Mouse (Mus musculus) embryonic facial prominence, embryonic 10.5 days (tissue): ENCODE data around the gene Ccdc127. TPM values are rescaled to one million over a fixed set of nuclear protein-coding genes. Genes with fewer than 3 reads are reported as not detected.

Experiments
- DNase-seq: peaks from one replicate; pipeline ENCODE4 v3.0.0-alpha.2; 2017; ENCODE audit warnings: low spot score
- H3K27ac ChIP-seq: fragments of 300-500 bp; sonication (generic); replicated peaks from 2 replicates; pipeline ENCODE4 v1.5.1; 2016; ENCODE audit warnings: mild to moderate bottlenecking
- H3K27me3 ChIP-seq: fragments of 300-500 bp; sonication (generic); replicated peaks from 2 replicates; pipeline ENCODE4 v1.6.1; 2016; ENCODE audit warnings: low read depth, mild to moderate bottlenecking; ENCODE audit not compliant: poor library complexity, severe bottlenecking
- H3K36me3 ChIP-seq: fragments of 300-500 bp; sonication (generic); replicated peaks from 2 replicates; pipeline ENCODE4 v1.6.1; 2016; ENCODE audit warnings: mild to moderate bottlenecking, moderate library complexity
- H3K4me1 ChIP-seq: fragments of 300-500 bp; sonication (generic); 2 replicates; pipeline ENCODE4 v1.6.1; 2016
- H3K4me3 ChIP-seq: fragments of 300-500 bp; sonication (generic); 2 replicates; pipeline ENCODE4 v1.5.1; 2016; ENCODE audit warnings: mild to moderate bottlenecking, moderate library complexity
- H3K9me3 ChIP-seq: fragments of 300-500 bp; sonication (generic); 2 replicates; pipeline ENCODE4 v1.6.1; 2016; ENCODE audit warnings: mild to moderate bottlenecking
- WGBS: fragments of 180-500 bp; shearing (Covaris S2); methylation state at CpG from one replicate; pipeline ENCODE4 v1.1.7; 2016; 5-methylcytosine and 5-hydroxymethylcytosine counted together
- polyA plus RNA-seq: library from polyadenylated mRNA; unstranded; fragments of >200 nt; fragmentation: Nextera tagmentation; extraction: Ambion mirVana; gene quantifications from 2 replicates; pipeline ENCODE4 v1.2.1, GENCODE M21; 2016

Gene Ccdc127
- polyA plus RNA-seq, 1 experiment from 2014 or later = 59.1 TPM

DNA sequence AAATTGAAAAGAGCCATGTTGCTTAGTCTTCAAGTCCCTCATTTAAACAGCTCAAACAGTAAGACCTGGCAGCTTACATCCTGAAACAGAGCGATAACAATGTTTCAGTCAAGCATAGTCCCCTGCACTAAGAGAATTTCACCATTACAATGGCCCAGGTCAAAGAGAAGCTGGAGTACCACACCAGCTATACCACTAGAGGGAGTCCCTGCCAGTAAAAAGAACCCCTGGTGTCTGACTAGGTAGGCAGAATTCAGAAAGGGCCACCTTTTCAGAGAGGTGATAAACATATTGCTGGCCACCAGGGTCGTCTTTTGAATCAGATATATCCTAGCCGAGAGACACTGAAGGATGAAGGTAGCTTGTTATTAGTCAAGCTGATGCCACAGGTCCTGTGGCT is 9.1 kb upstream of the Ccdc127 start:
- H3K9me3 ChIP-seq = no peaks in the 10 kb centered on the region
- H3K4me1 ChIP-seq = no peaks in the 10 kb centered on the region
- no peak overlapping the region for H3K4me3 ChIP-seq
- no peak overlapping the region for H3K27ac ChIP-seq
- WGBS = 58% methylated on average over 3 of the region's 3 CpGs
- H3K36me3 ChIP-seq = peaks cover 82% of the 10 kb centered on the region
- H3K27me3 ChIP-seq = no peaks in the 10 kb centered on the region
- DNase-seq = peak; percentile 26

DNA sequence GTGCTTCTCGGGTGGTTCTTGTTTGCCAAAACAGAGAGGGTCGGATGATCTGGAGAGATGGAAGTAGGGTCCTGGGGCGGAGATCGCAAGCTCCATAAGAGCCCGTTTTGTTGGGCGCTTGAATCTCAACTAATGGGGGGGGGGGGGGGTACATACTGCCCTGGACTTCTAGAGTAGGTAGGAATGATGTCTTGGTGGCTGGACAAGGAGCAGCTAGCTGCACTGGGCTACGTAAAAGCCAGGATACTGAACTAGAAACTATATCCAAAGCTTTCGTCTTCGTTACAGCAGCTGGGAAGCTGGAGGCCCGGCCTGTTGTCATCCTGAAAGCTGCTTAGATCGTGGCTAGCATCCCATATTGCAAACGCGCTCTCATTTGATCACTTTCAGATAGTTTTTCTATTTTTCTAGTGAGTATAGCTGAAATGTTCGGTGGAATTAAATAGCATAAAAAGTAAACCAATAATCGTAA is 362 bp downstream of the Ccdc127 start:
- Histone ChIP-seq H3K36me3 (peaks cover 33% of the 10 kb centered on the region), H3K27ac (peak overlapping the region; percentile 97), H3K4me3 (peak overlapping the region; percentile 84), H3K4me1 (peaks cover 21% of the 10 kb centered on the region), H3K27me3 (no peaks in the 10 kb centered on the region), H3K9me3 (no peaks in the 10 kb centered on the region)
- DNase-seq = no peak
- 2% methylated on average over 15 of the region's 15 CpGs for WGBS

DNA sequence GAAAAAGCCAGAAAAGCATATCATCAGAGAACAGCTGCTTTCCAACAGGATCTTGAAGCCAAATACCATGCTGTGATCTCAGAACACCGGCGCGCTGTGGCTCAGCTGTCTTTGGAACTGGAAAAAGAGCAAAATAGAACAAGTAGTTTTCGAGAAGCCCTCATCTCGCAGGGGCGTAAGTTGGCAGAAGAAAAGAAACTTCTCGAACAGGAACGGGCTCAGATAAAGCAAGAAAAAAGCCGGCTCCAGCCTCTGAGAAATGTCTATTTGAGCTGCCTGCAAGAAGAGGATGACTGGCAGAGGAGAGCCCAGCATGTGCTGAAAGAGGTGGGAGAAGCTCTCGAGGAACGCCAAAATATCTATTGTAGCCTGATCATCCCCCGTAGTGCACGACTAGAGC is 6.4 kb downstream of the Ccdc127 start:
- Histone ChIP-seq H3K4me3 (no peak overlapping the region), H3K27me3 (no peaks in the 10 kb centered on the region), H3K4me1 (no peaks in the 10 kb centered on the region), H3K27ac (no peak overlapping the region), H3K9me3 (no peaks in the 10 kb centered on the region), H3K36me3 (peaks cover 94% of the 10 kb centered on the region)
- DNase-seq = no peak
- 95% methylated on average over 13 of the region's 13 CpGs for WGBS

DNA sequence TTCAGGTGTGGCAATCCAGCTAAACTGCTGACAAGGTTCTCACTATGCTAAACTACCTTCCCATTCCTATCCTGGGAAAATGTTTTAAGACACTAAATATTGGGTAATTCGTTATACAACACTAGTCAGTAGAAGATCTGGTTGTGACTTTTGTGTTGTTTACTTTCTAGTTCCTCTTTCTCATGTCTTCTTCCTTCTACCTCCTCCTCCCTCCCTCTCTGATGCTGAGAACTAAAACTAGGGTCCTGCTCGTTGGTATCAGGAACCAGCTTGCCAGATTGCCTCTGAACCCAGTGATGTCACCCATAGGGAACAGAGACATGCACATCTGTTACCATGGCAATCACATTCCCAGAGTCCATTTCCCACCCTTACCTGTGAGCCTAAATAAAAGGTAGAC is 12.1 kb downstream of the Ccdc127 start:
- no peak for DNase-seq
- Histone ChIP-seq H3K36me3 (peaks cover 62% of the 10 kb centered on the region), H3K27ac (no peak overlapping the region), H3K27me3 (no peaks in the 10 kb centered on the region), H3K4me3 (no peak overlapping the region), H3K4me1 (no peaks in the 10 kb centered on the region), H3K9me3 (no peaks in the 10 kb centered on the region)
- WGBS = 80% methylated on average over 2 of the region's 2 CpGs

DNA sequence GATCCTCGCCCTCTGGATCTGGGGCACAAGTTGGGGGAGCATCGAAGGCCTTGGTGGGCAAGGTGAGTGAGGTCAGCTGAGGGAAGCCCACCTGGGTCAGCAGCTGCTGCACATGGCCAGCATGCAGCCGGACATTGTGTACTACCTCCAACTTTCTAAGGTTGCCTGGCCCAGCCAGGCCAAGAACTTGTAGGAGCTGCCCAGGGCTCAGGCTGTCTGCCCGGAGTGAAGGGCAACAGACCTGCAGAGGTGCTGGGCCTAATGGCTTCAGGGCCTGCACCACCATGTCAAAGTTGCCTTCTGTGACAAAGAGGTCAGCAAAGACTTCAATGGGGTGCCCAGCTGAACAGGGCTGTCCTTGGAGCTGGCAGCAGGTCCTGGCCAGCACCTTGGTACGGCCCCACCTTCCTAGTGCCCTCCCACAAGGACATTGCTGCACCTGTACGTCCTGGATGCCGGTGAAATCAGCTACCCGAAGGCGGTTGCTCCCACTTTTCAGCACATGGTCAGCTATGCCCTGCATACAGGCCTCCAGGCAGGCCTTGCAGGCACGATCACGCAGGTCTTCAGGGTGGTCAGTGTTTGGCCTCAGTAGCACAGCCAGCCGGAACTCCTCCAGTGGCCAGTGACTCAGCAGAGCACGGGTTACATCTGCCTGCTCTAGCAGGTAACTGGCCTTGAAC is 13.2 kb downstream of the Ccdc127 start:
- Histone ChIP-seq H3K27me3 (no peaks in the 10 kb centered on the region), H3K4me1 (no peaks in the 10 kb centered on the region), H3K36me3 (peaks cover 51% of the 10 kb centered on the region), H3K9me3 (no peaks in the 10 kb centered on the region), H3K27ac (no peak overlapping the region), H3K4me3 (no peak overlapping the region)
- WGBS = 90% methylated on average over 13 of the region's 13 CpGs
- DNase-seq = no peak

DNA sequence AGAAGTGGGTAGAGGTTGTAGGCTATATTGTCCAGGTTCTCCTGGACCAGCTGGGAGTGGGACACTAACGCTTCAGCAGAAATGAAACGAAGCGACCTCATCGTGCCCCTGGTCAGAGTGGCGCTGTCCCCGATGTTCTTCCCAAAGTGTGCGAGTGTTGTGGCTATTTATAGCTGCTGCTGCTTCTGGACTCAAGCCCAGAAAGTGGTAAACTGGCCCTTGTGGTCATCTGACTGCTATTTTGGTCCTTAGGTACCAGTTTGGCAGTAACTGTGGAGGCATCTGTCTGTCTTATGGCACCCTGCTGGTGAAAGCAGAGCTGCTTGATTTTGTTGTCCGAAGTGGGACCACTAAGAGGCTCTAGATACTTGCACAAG is 13.7 kb downstream of the Ccdc127 start, which contains the start of gene Lrrc14b:
Gene Lrrc14b, minus strand, starts transcription at position 147 of the 377 bp plus-strand sequence.
- DNase-seq = no peak
- Histone ChIP-seq H3K4me3 (no peak within 1 kb of the TSS), H3K27me3 (no peaks in the 10 kb centered on the region), H3K4me1 (no peaks in the 10 kb centered on the region), H3K36me3 (peaks cover 46% of the 10 kb centered on the region), H3K27ac (no peak within 1 kb of the TSS), H3K9me3 (no peaks in the 10 kb centered on the region)
- WGBS = 88% methylated on average over 8 of the region's 8 CpGs

DNA sequence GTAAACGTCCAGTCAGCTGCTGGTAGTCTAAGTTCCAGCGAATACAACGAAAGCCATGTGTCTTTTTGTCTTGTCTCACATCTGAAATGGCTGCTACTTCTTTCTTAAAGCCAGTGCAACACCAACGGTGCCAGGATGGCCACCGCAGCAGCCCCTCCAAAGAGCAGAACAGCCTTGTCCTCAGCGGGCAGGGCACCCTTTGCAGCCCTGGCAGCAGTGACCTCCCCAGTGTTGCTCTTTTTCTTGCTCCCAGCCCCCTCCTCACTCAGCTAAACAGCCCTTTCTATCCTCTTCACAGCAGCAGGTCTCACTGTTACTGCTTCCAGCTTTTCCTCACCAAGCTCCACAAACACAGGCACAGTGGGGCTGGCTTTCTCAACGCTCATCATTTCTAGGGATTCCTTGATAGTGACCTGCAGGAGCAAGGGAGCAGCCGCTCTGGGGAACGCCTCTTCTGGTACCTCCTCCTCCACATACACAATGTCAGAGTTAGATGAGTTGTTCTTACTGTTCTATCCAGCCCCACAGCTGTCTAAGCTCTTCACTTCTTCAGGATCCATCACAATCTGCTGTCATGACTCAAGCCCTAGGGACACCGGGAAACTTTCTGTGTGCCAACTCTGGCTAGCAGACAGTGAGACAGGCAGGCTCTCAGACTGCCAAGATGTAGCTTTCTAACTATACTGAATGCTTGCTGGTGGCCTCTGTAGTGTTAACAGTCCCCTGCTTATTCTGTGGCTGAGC is 31.6 kb downstream of the Ccdc127 start:
- Histone ChIP-seq H3K4me3 (no peak overlapping the region), H3K4me1 (peaks cover 5% of the 10 kb centered on the region; the same call in 1 of the 2 replicates), H3K9me3 (no peaks in the 10 kb centered on the region), H3K36me3 (no peaks in the 10 kb centered on the region), H3K27me3 (no peaks in the 10 kb centered on the region), H3K27ac (no peak overlapping the region)
- no peak for DNase-seq
- WGBS = 81% methylated on average over 10 of the region's 10 CpGs

DNA sequence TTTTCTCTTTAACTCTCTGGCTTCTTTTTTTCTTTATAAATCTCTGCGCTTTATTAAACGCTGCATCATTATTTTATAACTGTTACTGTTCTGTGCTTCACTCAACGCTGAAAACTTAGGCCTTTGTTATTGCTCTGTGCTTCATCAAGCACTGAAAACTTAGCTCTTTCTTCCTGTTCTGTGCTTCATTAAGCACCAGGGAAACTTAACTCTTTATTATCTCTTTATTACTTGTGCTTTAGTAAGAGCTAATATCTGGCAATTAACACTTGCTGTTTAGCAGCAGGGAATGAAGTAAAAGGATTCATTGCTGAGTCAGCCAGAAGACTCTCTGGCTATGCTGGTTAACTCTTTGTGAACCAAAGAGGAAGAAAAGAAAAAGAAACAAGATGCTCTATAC is 32.2 kb downstream of the Ccdc127 start:
- 75% methylated on average over 3 of the region's 3 CpGs for WGBS

DNA sequence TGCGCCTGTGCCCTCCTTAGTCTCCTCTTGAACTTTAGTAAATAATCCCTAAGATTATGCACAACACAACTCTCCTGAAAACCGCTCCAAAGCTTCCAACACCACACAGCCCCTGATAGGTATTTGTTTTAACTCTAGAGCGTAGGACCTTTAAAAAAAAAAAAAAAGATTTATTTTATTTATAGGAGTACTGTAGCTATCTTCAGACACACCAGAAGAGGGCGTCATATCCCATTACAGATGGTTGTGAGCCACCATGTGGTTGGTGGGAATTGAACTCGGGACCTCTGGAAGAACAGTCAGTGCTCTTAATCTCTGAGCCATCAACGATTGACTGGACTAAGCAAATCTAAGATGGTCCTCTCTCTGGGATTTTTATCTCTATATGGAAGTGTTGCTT is 39.6 kb downstream of the Ccdc127 start:
- Histone ChIP-seq H3K9me3 (no peaks in the 10 kb centered on the region), H3K27ac (no peak overlapping the region), H3K4me3 (peak overlapping the region; percentile 70), H3K4me1 (no peaks in the 10 kb centered on the region), H3K36me3 (no peaks in the 10 kb centered on the region), H3K27me3 (no peaks in the 10 kb centered on the region)
- WGBS = 72% methylated on average over 6 of the region's 6 CpGs
- DNase-seq = no peak

More for the DNA sequence above, 32.2 kb downstream of the Ccdc127 start:
- no peak for DNase-seq
- H3K36me3 ChIP-seq = no peaks in the 10 kb centered on the region
- no peak overlapping the region for H3K4me3 ChIP-seq
- H3K9me3 ChIP-seq = no peaks in the 10 kb centered on the region
- no peaks in the 10 kb centered on the region for H3K27me3 ChIP-seq
- H3K27ac ChIP-seq = no peak overlapping the region
- peaks cover 5% of the 10 kb centered on the region; the same call in 1 of the 2 replicates for H3K4me1 ChIP-seq

DNA sequence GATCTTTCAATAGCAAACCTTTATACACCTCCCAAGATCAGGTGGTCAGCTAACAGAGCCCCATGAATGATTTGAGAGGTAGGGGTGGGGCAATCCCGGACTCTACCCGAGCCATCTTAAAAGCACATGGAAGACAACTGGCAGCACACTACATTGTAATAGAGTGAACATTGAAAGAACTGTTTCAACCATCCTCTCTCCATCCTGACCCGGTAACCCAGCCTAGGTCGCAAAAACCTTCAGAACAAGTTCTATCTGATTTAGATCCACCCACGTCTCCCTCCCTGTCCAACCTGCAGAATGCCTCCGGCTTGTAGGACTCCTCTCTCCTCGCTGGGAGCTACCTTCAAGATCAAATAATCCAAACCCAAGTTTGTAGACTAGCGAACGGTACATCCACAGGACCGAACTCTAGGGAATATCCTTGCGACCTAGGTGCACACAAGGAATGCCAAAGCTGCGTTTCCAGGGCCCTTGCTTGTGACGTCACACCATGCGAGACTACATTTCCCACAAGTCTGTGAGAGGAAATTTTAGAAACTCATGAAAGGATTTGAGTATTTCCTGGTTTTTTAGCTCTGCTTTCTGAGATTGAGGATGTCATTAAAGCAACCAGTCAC is 40.4 kb downstream of the Ccdc127 start, which contains the start of gene Zfp72:
Gene Zfp72, minus strand, starts transcription at position 466 of the 620 bp plus-strand sequence.
- peak within 1 kb of the TSS; percentile 79 for H3K27ac ChIP-seq
- no peaks in the 10 kb centered on the region for H3K36me3 ChIP-seq
- H3K4me3 ChIP-seq = peak within 1 kb of the TSS; percentile 70
- no peaks in the 10 kb centered on the region for H3K27me3 ChIP-seq
- 2% methylated on average over 14 of the region's 14 CpGs for WGBS
- H3K9me3 ChIP-seq = no peaks in the 10 kb centered on the region
- peak; percentile 67 for DNase-seq
- H3K4me1 ChIP-seq = no peaks in the 10 kb centered on the region

DNA sequence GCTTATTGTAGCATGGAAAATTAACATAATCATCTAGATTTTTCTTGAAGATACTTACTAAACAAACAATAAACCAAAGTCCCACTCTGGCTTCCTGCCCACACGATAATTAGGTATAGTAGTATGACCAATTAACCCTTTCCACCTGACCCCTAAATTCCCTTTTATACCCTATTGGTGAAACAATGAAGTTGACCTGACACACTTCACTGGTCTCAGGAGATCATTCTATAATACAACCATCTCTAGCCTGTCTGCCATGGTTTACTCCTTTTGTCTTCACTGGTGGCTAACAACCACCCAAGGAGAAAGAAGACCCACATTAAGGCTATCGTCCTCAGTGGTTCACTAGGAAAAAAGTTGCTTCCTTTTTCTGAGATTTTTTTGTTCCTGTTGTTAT is 41.0 kb downstream of the Ccdc127 start:
- Histone ChIP-seq H3K27me3 (no peaks in the 10 kb centered on the region), H3K4me1 (no peaks in the 10 kb centered on the region), H3K9me3 (no peaks in the 10 kb centered on the region), H3K4me3 (no peak overlapping the region), H3K36me3 (no peaks in the 10 kb centered on the region), H3K27ac (no peak overlapping the region)
- 72% methylated on average over 2 of the region's 2 CpGs for WGBS
- DNase-seq = no peak

DNA sequence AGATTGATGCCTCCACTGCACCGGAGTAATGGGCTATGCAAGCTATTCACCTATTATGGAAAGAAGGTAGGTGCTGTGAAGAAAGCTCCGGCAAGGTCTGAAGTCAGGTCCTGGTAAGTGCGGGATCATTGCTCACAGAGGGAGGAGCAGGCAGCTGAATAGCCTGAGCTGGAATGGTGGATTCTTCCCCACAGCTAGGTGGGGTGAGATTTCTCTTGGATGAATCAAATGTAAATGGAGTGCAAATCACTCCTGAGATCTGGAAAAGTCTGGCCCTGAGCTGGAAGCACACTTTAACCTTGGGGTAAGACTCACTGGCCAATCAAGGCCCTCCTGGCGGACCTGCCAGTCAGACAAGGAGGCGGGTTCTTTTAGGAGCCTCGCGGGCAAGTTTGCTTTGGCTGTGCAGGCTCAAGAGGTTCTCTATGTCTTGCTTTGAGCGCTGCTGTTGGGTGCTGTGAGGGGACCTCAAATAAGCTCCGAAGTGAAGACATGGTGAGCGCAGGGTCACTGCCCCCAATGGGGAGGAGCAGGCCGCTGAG is 49.3 kb downstream of the Ccdc127 start, which contains the start of gene Ftl1-ps1:
Gene Ftl1-ps1, plus strand, starts transcription at position 397 of the 542 bp plus-strand sequence.
- Histone ChIP-seq H3K27ac (no peak within 1 kb of the TSS), H3K9me3 (no peaks in the 10 kb centered on the region), H3K36me3 (no peaks in the 10 kb centered on the region), H3K4me3 (peak within 1 kb of the TSS; percentile 29; the same call in 1 of the 2 replicates), H3K4me1 (0 out of 2 replicates have a peak, but pooled peaks cover 2% of the 10 kb centered on the region), H3K27me3 (peaks cover 7% of the 10 kb centered on the region)
- 10% methylated on average over 11 of the region's 11 CpGs for WGBS
- DNase-seq = peak; percentile 31
